Mouse (Mus musculus) brown adipose tissue, adult 24 weeks (tissue): ENCODE measurements around the gene Hnrnpl. TPM values are rescaled to one million over a fixed set of nuclear protein-coding genes. Genes with fewer than 3 reads are reported as not detected.

ENCODE experiments used
- H3K27ac ChIP-seq: fragments of 200-500 bp; replicated peaks from 2 replicates; pipeline ENCODE4 v1.5.1; 2012; ENCODE audit warnings: low read depth, mild to moderate bottlenecking, low read length
- H3K4me1 ChIP-seq: fragments of 200-500 bp; 2 replicates; pipeline ENCODE4 v1.6.1; 2012; ENCODE audit warnings: low read length, mixed read lengths; ENCODE audit not compliant: control insufficient read depth, insufficient read depth, insufficient read length
- H3K4me3 ChIP-seq: fragments of 200-500 bp; 2 replicates; pipeline ENCODE4 v1.5.1; 2012; ENCODE audit warnings: low read depth, mild to moderate bottlenecking, low read length, moderate library complexity; ENCODE audit not compliant: insufficient read depth
- polyA plus RNA-seq: library from polyadenylated mRNA; stranded (reverse); fragments of >200 nt; gene quantifications from 2 replicates; pipeline ENCODE4 v1.2.4, GENCODE M21; 2012; ENCODE audit not compliant: missing spikeins, insufficient read depth, insufficient read length

The Hnrnpl gene
- polyA plus RNA-seq, 1 experiment: 122 TPM

DNA sequence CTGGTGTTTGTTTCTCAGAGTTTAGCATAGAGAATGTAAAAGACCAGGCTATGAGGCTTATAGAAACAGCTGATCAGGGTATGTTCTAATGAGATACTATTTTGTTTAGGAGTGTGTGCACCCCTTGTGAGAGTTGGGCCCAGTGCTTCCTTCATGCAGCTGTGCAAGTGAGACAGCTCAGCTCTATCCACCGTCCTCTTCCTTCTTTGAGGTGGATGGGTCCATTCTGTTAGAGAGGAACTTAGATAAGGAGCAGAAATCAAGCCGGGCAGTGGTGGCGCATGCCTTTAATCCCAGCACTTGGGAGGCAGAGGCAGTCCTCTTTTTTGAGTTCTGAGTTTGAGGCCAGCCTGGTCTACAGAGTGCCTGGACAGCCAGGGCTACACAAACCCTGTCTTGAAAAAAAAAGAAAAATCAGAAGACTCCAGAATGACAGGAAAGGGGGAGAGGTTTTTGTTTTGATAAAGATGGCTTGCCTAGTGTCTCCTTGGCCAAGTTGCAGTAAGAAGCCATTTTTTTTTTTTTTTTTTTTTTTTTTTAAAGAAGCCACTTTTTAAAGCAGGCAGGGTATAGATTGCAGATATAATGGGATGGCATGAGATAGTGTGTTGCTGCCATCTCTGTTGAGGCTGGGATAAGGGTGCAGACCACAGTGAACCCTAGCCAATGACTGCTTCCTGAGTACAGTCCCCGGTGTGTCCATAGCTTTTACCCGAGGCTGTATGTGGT, 6.1 kb downstream of the Hnrnpl start:
- Histone ChIP-seq H3K4me1 (peaks cover 21% of the 10 kb centered on the region), H3K4me3 (no peak overlapping the region), H3K27ac (peak overlapping the region; percentile 14; the same call in 1 of the 2 replicates)

DNA sequence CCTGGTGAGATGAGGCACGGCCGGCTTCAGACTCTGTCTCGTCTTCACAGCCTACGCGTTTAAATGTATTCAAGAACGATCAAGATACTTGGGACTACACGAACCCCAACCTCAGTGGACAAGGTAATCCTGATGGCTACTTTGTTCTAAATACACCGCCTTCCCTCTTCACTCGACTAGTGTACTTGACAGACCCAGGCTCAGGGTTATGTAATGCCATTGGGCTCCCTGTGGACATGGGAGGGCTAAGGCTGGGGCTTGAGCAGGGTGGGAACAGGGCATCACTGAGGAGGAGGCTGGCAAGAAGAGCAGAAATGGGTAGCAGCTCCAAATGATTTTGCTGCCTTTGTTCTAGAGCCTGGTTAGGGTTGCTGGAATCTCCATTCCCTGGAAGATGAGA, 6.9 kb downstream of the Hnrnpl start:
- H3K27ac ChIP-seq: no peak overlapping the region; the same call in 1 of the 2 replicates
- peaks cover 26% of the 10 kb centered on the region for H3K4me1 ChIP-seq
- H3K4me3 ChIP-seq: no peak overlapping the region

DNA sequence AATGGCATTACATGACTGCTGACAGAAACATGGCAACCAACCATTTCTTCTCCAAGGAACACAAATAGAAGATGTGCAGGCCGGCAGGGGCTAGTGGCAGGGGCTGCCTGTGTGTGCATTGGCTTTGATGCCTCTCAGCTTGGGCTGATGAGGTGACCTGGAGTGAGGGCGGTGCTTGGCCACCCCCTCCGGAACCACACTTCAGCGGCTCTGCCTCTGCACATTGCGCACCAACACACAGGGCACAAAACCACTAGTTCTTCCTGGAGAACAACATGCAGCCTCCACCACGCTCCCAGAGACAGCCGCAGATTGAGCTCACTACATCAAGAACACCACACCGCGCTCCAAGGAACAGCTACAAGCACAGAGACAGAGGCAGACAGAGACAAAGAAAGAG, 7.9 kb downstream of the Hnrnpl start:
- Histone ChIP-seq H3K27ac (0 out of 2 replicates have a peak overlapping the region, but pooled peaks have one; percentile 2), H3K4me1 (peaks cover 34% of the 10 kb centered on the region), H3K4me3 (no peak overlapping the region)

DNA sequence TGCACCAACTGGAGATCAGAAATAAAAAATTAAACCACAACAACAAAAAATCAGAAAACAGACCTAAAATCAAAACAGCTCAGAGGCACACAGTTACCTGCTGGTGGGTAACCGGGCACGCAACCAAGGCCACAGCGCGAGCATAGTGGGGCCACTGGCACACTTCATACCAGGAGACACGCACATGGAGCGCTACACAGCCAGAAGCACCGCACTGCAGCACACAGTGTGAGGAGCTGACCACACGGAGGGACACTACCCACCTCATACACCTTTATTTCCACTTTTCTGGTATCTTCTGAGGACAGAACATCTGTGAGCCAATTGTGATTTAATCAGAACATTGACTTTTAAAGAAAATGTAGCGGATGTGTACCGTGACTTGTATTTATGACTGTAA, 8.6 kb downstream of the Hnrnpl start:
- Histone ChIP-seq H3K4me3 (no peak overlapping the region), H3K27ac (no peak overlapping the region), H3K4me1 (peaks cover 37% of the 10 kb centered on the region)

DNA sequence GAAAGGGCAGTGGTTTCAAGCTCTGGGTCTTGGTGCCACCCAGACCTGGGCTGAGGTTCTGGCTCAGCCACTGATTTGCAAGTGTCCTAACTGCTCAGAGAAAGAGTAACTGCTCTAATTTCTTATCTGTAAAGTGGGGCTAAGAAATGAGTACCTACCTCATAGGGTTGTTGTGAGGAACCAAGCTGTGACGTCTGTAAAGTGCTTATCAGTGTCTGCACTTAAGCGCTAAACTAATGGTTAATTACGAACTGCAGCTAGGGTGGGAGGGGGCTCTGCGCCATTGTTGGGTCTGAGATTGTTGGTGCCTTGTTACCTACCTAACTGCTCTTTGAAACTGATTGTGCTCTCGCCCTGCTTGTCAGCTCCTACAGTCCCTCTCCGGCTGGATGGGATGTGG, 9.2 kb downstream of the Hnrnpl start:
- Histone ChIP-seq H3K4me1 (peaks cover 34% of the 10 kb centered on the region), H3K4me3 (no peak overlapping the region), H3K27ac (no peak overlapping the region)

DNA sequence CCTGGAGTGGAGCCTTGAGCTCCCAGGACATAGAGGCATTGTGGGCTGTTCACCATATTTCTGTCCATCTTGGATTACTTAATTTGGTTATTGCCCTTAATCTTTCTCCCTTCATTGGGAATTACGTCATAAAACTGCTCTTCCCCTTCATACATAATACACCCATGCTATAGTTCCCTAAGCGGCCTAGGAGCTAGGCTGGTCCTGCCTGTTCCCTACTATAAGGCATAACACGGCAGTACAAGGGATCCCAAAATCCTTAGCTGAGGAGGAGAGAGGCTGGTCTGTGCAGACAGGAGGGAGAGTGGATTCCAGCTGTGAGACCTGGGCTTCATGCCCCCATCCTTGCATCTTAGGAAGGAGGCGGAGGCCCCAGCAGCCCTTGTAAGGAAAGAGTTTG, 9.6 kb downstream of the Hnrnpl start:
- Histone ChIP-seq H3K4me1 (peaks cover 34% of the 10 kb centered on the region), H3K27ac (no peak overlapping the region; the same call in 1 of the 2 replicates), H3K4me3 (no peak overlapping the region)

DNA sequence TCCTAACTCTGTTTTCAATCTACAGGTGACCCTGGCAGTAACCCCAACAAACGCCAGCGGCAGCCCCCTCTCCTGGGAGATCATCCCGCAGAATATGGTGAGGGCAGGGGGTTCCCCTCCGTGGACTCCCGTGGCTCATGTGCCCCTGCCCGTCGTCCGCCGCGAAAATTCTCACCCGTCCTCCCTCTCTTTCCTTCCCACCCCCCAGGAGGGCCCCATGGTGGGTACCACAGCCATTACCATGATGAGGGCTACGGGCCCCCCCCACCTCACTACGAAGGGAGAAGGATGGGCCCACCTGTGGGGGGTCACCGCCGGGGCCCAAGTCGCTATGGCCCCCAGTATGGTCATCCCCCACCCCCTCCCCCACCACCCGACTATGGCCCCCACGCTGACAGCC, 10.1 kb downstream of the Hnrnpl start:
- Histone ChIP-seq H3K4me3 (no peak overlapping the region), H3K4me1 (peaks cover 33% of the 10 kb centered on the region), H3K27ac (no peak overlapping the region; the same call in 1 of the 2 replicates)

DNA sequence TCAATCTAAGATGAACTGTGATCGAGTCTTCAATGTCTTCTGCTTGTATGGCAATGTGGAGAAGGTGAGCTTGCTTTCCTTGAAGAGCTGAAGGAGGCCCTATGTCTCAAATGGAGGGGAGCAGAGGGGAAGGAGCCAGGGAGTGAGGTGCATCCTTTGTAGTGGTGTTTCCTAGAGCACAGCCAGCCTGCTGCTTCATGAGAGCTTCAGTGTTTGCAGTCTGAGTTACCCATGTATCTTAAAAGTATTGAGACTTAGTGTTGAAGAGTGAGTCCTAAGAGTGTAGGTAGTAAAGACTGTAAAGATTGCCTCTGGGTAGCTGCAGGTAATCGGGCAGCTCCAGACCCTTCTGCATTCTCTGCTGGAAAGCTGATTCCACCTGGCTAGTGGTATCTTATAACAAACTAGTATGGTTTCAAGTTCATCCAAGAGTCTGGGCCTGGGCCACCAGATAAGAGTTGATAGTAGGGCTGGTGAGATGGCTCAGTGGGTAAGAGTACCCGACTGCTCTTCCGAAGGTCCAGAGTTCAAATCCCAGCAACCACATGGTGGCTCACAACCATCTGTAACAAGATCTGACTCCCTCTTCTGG, 10.6 kb downstream of the Hnrnpl start:
- H3K4me3 ChIP-seq: no peak overlapping the region
- peak overlapping the region; percentile 17; the same call in 1 of the 2 replicates for H3K27ac ChIP-seq
- peaks cover 30% of the 10 kb centered on the region for H3K4me1 ChIP-seq

DNA sequence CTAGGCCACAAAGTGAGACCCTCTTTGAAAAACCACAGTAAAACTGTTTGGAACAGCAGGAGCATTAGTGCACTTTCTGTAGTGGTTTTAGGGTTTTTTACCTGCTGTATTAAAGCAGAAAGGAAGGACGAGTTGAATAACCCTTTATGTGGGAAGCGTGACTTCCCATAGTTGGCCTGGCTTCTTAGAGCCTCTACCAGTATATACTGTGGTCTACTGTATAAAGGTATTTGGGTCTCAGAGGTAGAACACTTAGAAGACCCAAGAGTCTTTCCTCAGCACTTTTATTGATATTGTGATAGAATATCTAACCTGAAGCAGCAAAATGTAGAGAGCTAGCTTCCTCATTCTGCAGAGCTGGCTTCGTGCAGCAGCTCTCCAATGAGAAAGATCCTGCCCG, 11.2 kb downstream of the Hnrnpl start:
- H3K4me1 ChIP-seq: peaks cover 30% of the 10 kb centered on the region
- no peak overlapping the region for H3K4me3 ChIP-seq
- H3K27ac ChIP-seq: peak overlapping the region; percentile 58

DNA sequence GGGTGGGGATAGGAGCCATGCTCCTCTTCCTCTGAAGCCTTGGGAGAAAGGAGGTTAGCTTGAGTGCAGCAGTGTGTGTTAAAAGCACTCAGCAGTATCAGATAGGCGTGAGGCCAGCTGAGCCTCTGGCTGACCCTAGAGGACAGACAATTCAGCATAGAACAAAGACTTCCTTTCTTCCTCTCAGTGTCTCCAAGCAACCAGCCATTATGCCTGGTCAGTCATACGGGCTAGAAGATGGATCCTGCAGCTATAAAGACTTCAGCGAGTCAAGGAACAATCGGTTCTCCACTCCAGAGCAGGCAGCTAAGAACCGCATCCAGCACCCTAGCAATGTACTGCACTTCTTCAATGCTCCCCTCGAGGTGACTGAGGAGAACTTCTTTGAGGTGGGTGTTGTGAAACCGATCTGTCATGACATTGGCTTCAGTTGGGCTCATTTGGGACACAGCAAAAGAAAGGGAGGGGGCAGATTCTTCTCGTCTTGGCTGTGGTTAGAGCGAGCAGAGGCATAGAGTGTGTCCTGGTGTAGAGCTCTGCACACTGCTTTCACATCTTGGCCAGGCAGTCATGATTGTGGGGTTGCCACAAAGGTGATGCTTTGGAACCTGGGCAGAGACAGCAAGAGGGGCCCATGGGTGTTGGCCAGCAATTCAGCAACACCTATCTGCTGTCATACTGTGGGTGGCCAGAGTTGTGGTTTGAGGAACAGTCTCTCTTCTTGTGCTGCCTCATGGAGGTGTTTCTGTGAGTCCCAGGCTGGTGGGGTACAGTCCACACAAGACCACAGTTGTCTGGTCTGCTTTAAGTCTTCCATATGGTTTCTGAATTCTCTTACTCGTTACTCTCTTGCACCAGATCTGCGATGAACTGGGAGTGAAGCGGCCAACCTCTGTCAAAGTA, 12.3 kb downstream of the Hnrnpl start:
- H3K27ac ChIP-seq: peak overlapping the region; percentile 58
- peaks cover 26% of the 10 kb centered on the region for H3K4me1 ChIP-seq
- H3K4me3 ChIP-seq: no peak overlapping the region

DNA sequence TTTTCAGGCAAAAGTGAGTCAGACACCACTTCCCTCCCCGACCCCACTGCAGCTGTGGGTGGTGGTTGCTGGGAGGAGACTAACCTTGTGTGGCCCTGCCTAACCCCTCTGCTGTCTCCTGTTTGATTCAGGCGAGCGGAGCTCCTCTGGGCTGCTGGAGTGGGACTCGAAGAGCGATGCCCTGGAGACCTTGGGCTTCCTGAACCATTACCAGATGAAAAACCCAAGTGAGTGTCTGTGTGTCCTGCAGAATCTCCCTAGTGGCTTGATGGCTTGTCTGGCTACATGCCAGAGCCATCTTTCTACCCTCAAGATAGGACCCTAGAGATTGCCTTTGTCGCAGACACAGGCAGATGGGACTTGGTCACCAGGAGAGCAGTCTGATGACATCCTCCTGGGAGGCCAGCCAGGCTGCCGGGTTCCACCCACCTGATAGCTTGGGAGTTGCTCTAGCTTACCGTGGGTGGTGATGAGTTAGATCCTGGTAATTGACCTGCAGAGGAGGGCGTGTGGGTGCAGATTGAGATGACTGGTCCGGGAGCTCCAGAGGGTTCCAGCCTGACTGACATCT, 13.0 kb downstream of the Hnrnpl start:
- Histone ChIP-seq H3K27ac (peak overlapping the region; percentile 58), H3K4me1 (peaks cover 26% of the 10 kb centered on the region), H3K4me3 (no peak overlapping the region)

DNA sequence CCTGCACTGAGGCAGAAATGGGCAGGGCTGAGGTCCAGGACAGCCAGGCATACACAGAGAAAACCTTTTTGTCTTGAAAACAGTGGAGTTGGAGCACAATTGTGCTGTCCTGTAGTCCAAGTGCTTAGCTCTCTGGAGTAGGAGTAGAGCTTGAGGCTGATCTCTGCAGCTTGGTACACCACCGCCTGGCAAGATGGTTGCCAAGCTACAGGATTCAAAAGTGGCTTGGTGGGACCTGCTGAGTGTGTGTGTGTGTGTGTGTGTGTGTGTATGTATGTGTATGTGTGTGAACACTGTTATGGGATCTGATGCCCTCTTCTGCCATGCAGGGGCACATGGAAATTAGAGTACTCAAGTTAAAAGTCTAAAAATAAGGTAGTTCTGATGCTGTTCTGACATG, 14.2 kb downstream of the Hnrnpl start:
- peaks cover 24% of the 10 kb centered on the region for H3K4me1 ChIP-seq
- peak overlapping the region; percentile 17; the same call in 1 of the 2 replicates for H3K27ac ChIP-seq

DNA sequence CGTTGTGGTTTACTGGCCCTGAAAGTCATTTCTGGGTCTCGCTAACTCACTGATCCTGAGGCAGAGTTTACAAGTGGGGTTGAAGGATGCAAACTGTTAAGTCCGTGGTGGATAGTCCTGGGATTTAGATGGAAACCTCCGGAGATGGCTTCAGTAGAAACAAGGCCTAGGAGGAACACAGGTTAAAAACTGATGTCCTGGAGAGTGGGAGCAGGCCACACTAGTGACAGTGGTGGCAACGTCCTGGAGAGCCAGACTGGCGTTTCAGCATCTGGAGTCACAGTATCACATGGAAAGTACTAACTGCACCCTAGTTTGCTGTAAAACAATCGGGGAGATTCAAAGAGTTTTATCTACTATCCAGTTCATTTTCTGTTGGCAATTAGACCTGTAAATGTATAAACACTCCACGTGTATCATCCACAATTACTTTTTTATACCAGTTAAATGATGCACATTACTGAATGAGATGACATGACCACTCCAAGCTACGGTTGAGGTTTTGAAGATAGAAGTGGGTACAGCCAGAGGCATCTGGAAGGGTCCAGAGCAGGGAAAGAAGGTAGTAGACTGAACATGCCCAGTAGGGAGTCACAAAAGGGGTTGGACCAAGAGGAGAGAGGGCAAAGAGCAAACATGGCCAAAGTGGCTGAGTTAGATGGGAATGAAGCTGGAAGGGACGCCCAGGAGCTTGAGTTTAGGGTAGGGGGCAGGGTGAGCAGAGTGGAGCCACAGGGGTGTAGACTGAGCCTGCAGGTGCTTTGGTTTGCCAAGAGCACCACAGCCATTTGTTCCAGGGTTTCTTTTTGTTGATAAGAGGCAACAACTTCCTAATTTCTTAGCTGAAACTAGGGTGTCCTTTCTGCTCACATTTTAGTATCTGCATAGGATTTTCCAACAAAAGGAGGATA, 14.9 kb downstream of the Hnrnpl start:
- H3K4me3 ChIP-seq: no peak overlapping the region
- peaks cover 27% of the 10 kb centered on the region for H3K4me1 ChIP-seq
- peak overlapping the region; percentile 72 for H3K27ac ChIP-seq

More for the DNA sequence above, 14.2 kb downstream of the Hnrnpl start:
- H3K4me3 ChIP-seq: no peak overlapping the region

DNA sequence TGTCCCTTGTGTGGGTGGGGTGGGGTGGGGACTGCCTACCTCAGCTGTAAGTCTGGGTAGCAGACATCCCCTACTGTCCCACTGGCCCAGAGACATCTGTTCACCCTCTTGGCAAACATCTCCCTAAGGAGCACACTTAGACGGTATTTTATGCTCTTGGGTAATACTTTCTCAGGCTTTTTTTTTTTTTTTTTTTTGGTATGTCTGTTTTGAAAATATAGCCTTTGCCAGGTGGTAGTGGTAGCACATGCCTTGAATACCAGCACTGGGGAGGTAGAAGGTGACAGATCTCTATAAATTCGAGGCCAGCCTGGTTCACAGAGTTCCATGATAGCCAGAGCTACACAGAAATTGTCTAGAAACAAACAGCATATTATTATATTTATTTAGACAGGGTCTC, 15.6 kb downstream of the Hnrnpl start:
- peaks cover 27% of the 10 kb centered on the region for H3K4me1 ChIP-seq
- H3K4me3 ChIP-seq: no peak overlapping the region

More for the DNA sequence above, 15.6 kb downstream of the Hnrnpl start:
- H3K27ac ChIP-seq: peak overlapping the region; percentile 97
